Mouse (Mus musculus) liver, postnatal 0 days (tissue): Measurements from ENCODE around the gene Kcnb1.

Experiments used
- CTCF ChIP-seq: sonication (generic); IDR thresholded peaks from 2 replicates; pipeline ENCODE4 v1.5.1; 2016; ENCODE audit warnings: antibody characterized with exemption, low read depth
- EP300 ChIP-seq: IDR thresholded peaks from 2 replicates; pipeline ENCODE4 v1.6.1; 2016; ENCODE audit warnings: antibody characterized with exemption, low read depth, mild to moderate bottlenecking

- TF ChIP-seq CTCF (no peak), EP300 (no peak)
These were observed 14.7 kb downstream of the Kcnb1 start for GRCm38 (mm10) chr2:167175284-167175683.
